Mouse (Mus musculus): ENCODE data around the gene Dab2ip.

Gene Dab2ip

GRCm38 (mm10) chr2:35688581-35688980 lies 130.5 kb downstream of the Dab2ip start:
- ChIA-PET POLR2A (interaction anchor here (0.6 to 1.5 kb wide), 6 partner anchors 8 to 48 kb away, joined by 3 to 4 read pairs (median 3); no protein-coding TSS in a partner anchor), CTCF (interaction anchor here in 3 of 4 experiments (0.5 to 1.8 kb wide), 5 partner anchors 25 to 333 kb away, joined by 3 to 5 read pairs (median 3); no protein-coding TSS in a partner anchor)

- ChIA-PET POLR2A (interaction anchor here in 2 of 4 experiments (1.1 to 3.1 kb wide), 4 partner anchors 10 to 30 kb away, joined by 3 to 26 read pairs (median 8); no protein-coding TSS in a partner anchor), CTCF (interaction anchor here in 2 of 4 experiments (0.9 to 1.8 kb wide), 3 partner anchors 40 to 76 kb away, joined by 3 to 5 read pairs (median 3); no protein-coding TSS in a partner anchor)
Observed at GRCm38 (mm10) chr2:35689881-35690280, 131.8 kb downstream of the Dab2ip start.

- POLR2A ChIA-PET: interaction anchor here in 3 of 4 experiments (0.6 to 3.1 kb wide), 39 partner anchors 8 to 797 kb away, joined by 3 to 26 read pairs (median 4); no protein-coding TSS in a partner anchor
- CTCF ChIA-PET: interaction anchor here in 3 of 4 experiments (0.6 to 1.3 kb wide), 15 partner anchors 11 to 422 kb away, joined by 3 to 12 read pairs (median 3); no protein-coding TSS in a partner anchor
Observed at GRCm38 (mm10) chr2:35691257-35692049, 133.4 kb downstream of the Dab2ip start.

- ChIA-PET CTCF (interaction anchor here in 2 of 4 experiments (0.6 to 1.3 kb wide), 2 partner anchors 20 to 76 kb away, joined by 3 read pairs; no protein-coding TSS in a partner anchor), POLR2A (interaction anchor here in 3 of 4 experiments (0.9 to 3.2 kb wide), 32 partner anchors 8 to 225 kb away, joined by 3 to 26 read pairs (median 4); no protein-coding TSS in a partner anchor)
Observed at GRCm38 (mm10) chr2:35692272-35692900, 134.3 kb downstream of the Dab2ip start.

- ChIA-PET CTCF (interaction anchor here in 1 of 4 experiments (0.6 kb wide), 1 partner anchor 93 kb away, joined by 3 read pairs; no protein-coding TSS in a partner anchor), POLR2A (interaction anchor here in 3 of 4 experiments (0.9 to 3.2 kb wide), 11 partner anchors 8 to 58 kb away, joined by 3 to 13 read pairs (median 3); no protein-coding TSS in a partner anchor)
Observed at GRCm38 (mm10) chr2:35693037-35693436, 135.0 kb downstream of the Dab2ip start.

GRCm38 (mm10) chr2:35694111-35694510 lies 136.0 kb downstream of the Dab2ip start:
- CTCF ChIA-PET: interaction anchor here in 1 of 4 experiments (0.6 kb wide), 1 partner anchor 86 kb away, joined by 10 read pairs; no protein-coding TSS in a partner anchor
- POLR2A ChIA-PET: interaction anchor here in 2 of 4 experiments (0.9 to 3.2 kb wide), 9 partner anchors 9 to 45 kb away, joined by 3 to 13 read pairs (median 3); no protein-coding TSS in a partner anchor

- ChIA-PET CTCF (interaction anchor here in 1 of 4 experiments (1.4 kb wide), 1 partner anchor 46 kb away, joined by 4 read pairs; no protein-coding TSS in a partner anchor), POLR2A (interaction anchor here in 1 of 4 experiments (0.8 to 1.9 kb wide), 6 partner anchors 9 to 24 kb away, joined by 3 to 8 read pairs (median 4); no protein-coding TSS in a partner anchor)
Observed at GRCm38 (mm10) chr2:35696193-35696541, 138.1 kb downstream of the Dab2ip start.

- CTCF ChIA-PET: interaction anchor here in 2 of 4 experiments (0.5 to 1.4 kb wide), 3 partner anchors 47 to 1051 kb away, joined by 3 to 4 read pairs (median 3); no protein-coding TSS in a partner anchor
- POLR2A ChIA-PET: interaction anchor here in 3 of 4 experiments (0.6 to 1.9 kb wide), 9 partner anchors 8 to 484 kb away, joined by 3 to 5 read pairs (median 3); no protein-coding TSS in a partner anchor
Observed at GRCm38 (mm10) chr2:35696542-35697391, 138.7 kb downstream of the Dab2ip start.

GRCm38 (mm10) chr2:35697768-35698167 lies 139.7 kb downstream of the Dab2ip start:
- POLR2A ChIA-PET: interaction anchor here in 2 of 4 experiments (0.7 kb wide), 2 partner anchors 24 to 483 kb away, joined by 3 read pairs; no protein-coding TSS in a partner anchor
- CTCF ChIA-PET: interaction anchor here in 2 of 4 experiments (0.5 to 0.6 kb wide), 2 partner anchors 48 to 143 kb away, joined by 3 read pairs; no protein-coding TSS in a partner anchor

GRCm38 (mm10) chr2:35700966-35701365 lies 142.9 kb downstream of the Dab2ip start:
- CTCF ChIA-PET: interaction anchor here in 3 of 4 experiments (0.5 to 1.2 kb wide), 5 partner anchors 13 to 51 kb away, joined by 3 to 7 read pairs (median 3); no protein-coding TSS in a partner anchor
- POLR2A ChIA-PET: interaction anchor here in 3 of 4 experiments (0.8 to 2.0 kb wide), 10 partner anchors 8 to 794 kb away, joined by 3 to 6 read pairs (median 4); no protein-coding TSS in a partner anchor

- POLR2A ChIA-PET: interaction anchor here in 3 of 4 experiments (0.6 to 2.0 kb wide), 10 partner anchors 9 to 102 kb away, joined by 3 to 7 read pairs (median 4); no protein-coding TSS in a partner anchor
- CTCF ChIA-PET: interaction anchor here in 1 of 4 experiments (0.6 kb wide), 1 partner anchor 153 kb away, joined by 3 read pairs; no protein-coding TSS in a partner anchor
Observed at GRCm38 (mm10) chr2:35702001-35702400, 143.9 kb downstream of the Dab2ip start.

- POLR2A ChIA-PET: interaction anchor here in 3 of 4 experiments (0.6 to 1.9 kb wide), 9 partner anchors 10 to 40 kb away, joined by 3 to 7 read pairs (median 4); no protein-coding TSS in a partner anchor
- CTCF ChIA-PET: interaction anchor here in 2 of 4 experiments (0.5 to 0.6 kb wide), 2 partner anchors 152 to 330 kb away, joined by 3 to 6 read pairs; no protein-coding TSS in a partner anchor
Observed at GRCm38 (mm10) chr2:35702608-35703007, 144.5 kb downstream of the Dab2ip start.

GRCm38 (mm10) chr2:35703241-35703640 lies 145.2 kb downstream of the Dab2ip start:
- ChIA-PET POLR2A (interaction anchor here in 3 of 4 experiments (0.6 to 1.7 kb wide), 5 partner anchors 9 to 36 kb away, joined by 3 to 7 read pairs (median 4); no protein-coding TSS in a partner anchor), CTCF (no interaction called here)

- CTCF ChIA-PET: interaction anchor here in 2 of 4 experiments (0.9 to 1.0 kb wide), 2 partner anchors 63 to 96 kb away, joined by 3 read pairs; no protein-coding TSS in a partner anchor
- POLR2A ChIA-PET: interaction anchor here in 2 of 4 experiments (0.6 to 1.4 kb wide), 6 partner anchors 10 to 272 kb away, joined by 3 to 4 read pairs (median 3); no protein-coding TSS in a partner anchor
Observed at GRCm38 (mm10) chr2:35712611-35713010, 154.5 kb downstream of the Dab2ip start.

- POLR2A ChIA-PET: interaction anchor here in 3 of 4 experiments (0.5 to 1.7 kb wide), 10 partner anchors 9 to 271 kb away, joined by 3 to 5 read pairs (median 3); no protein-coding TSS in a partner anchor
- CTCF ChIA-PET: interaction anchor here in 3 of 4 experiments (0.6 to 1.0 kb wide), 5 partner anchors 25 to 388 kb away, joined by 3 to 5 read pairs (median 3); no protein-coding TSS in a partner anchor
Observed at GRCm38 (mm10) chr2:35713460-35713859, 155.4 kb downstream of the Dab2ip start.

GRCm38 (mm10) chr2:35714742-35715167 lies 156.7 kb downstream of the Dab2ip start:
- CTCF ChIA-PET: interaction anchor here in 3 of 4 experiments (0.6 to 1.6 kb wide), 4 partner anchors 14 to 173 kb away, joined by 3 read pairs; no protein-coding TSS in a partner anchor

More at GRCm38 (mm10) chr2:35714742-35715167, 156.7 kb downstream of the Dab2ip start:
- POLR2A ChIA-PET: interaction anchor here in 2 of 4 experiments (0.8 to 1.7 kb wide), 4 partner anchors 13 to 204 kb away, joined by 3 to 5 read pairs (median 4); no protein-coding TSS in a partner anchor
